Mouse (Mus musculus): Measurements from ENCODE around the gene Fam189a1.

- TF ChIP-seq ZNF384 (IDR thresholded peaks at IDR 0.05; ENCODE audit: low read depth, low read length) (no peak), BHLHE40 (IDR thresholded peaks at IDR 0.05; ENCODE audit: low read depth, low read length) (no peak), MAX (IDR thresholded peaks at IDR 0.05; ENCODE audit: low read length) (no peak), CTCF (conservative IDR thresholded peaks at IDR 0.05 in 1 of 2, IDR thresholded peaks at IDR 0.05 in 1 of 2; ENCODE audit: low read depth in 2 of 2, low read length in 2 of 2) (no peak), ZC3H11A (IDR thresholded peaks at IDR 0.05; ENCODE audit: low read depth, low read length) (no peak), POLR2A (IDR thresholded peaks at IDR 0.05; ENCODE audit: low read depth, low read length) (no peak), POLR2AphosphoS2 (IDR thresholded peaks at IDR 0.05; ENCODE audit: low read depth, low read length) (no peak), JUND (conservative IDR thresholded peaks at IDR 0.05; ENCODE audit: low read depth, low read length) (no peak), NELFE (IDR thresholded peaks at IDR 0.05; ENCODE audit: low read depth, low read length) (no peak), IRF4 (IDR thresholded peaks at IDR 0.05; ENCODE audit: low read depth, low read length) (no peak), EP300 (IDR thresholded peaks at IDR 0.05; ENCODE audit: low read length) (no peak), MAFK (IDR thresholded peaks at IDR 0.05; ENCODE audit: insufficient replicate concordance, low read length) (no peak)
Measured at GRCm38 (mm10) chr7:64995946-64996444, 160.4 kb downstream of the Fam189a1 start.
